Mouse (Mus musculus) ES-Bruce4 (cell line): ENCODE measurements around the gene Pon2. TPM values are rescaled to one million over a fixed set of nuclear protein-coding genes. Genes with fewer than 3 reads are reported as not detected.

ENCODE experiments used
- H3K27ac ChIP-seq: 2 replicates; pipeline ENCODE4 v1.5.1; 2012; ENCODE audit warnings: low read length, inconsistent platforms; ENCODE audit not compliant: insufficient read depth
- H3K27me3 ChIP-seq: 2 replicates; pipeline ENCODE4 v1.6.1; 2012; ENCODE audit warnings: mild to moderate bottlenecking, low read length, inconsistent platforms; ENCODE audit not compliant: control insufficient read depth, poor library complexity, insufficient read depth, severe bottlenecking
- H3K36me3 ChIP-seq: 2 replicates; pipeline ENCODE4 v1.6.1; 2012; ENCODE audit warnings: inconsistent platforms, mild to moderate bottlenecking, low read length, moderate library complexity; ENCODE audit not compliant: control insufficient read depth, poor library complexity, insufficient read depth, severe bottlenecking
- H3K4me1 ChIP-seq: one replicate; pipeline ENCODE4 v1.8.1; 2011; ENCODE audit warnings: low read length; ENCODE audit not compliant: control insufficient read depth, insufficient read depth
- H3K4me3 ChIP-seq: 2 replicates; pipeline ENCODE4 v1.5.1; 2011; ENCODE audit warnings: low read depth, mild to moderate bottlenecking, low read length
- H3K9ac ChIP-seq: 2 replicates; pipeline ENCODE4 v1.6.1; 2012; ENCODE audit warnings: low read depth, mild to moderate bottlenecking, inconsistent platforms; ENCODE audit not compliant: poor library complexity, severe bottlenecking
- H3K9me3 ChIP-seq: replicated peaks from 2 replicates; pipeline ENCODE4 v1.6.1; 2012; ENCODE audit warnings: mild to moderate bottlenecking, low read length, inconsistent platforms; ENCODE audit not compliant: control insufficient read depth, poor library complexity, insufficient read depth, severe bottlenecking
- CTCF ChIP-seq: IDR thresholded peaks from one replicate; pipeline ENCODE4 v1.8.1; 2011; ENCODE audit warnings: low read depth, low read length
- EP300 ChIP-seq: IDR thresholded peaks from 2 replicates; pipeline ENCODE4 v1.6.1; 2011; ENCODE audit warnings: low read depth, low read length; ENCODE audit not compliant: insufficient read depth
- POLR2A ChIP-seq: IDR thresholded peaks from one replicate; pipeline ENCODE4 v1.8.1; 2011; ENCODE audit warnings: low read length; ENCODE audit not compliant: insufficient read depth
- polyA plus RNA-seq: library from polyadenylated mRNA; stranded (reverse); fragments of >200 nt; gene quantifications from 2 replicates; pipeline ENCODE4 v1.2.4, GENCODE M21; 2011; ENCODE audit warnings: low read depth; ENCODE audit not compliant: missing spikeins, insufficient read depth, insufficient read length

The Pon2 gene
- polyA plus RNA-seq, 1 experiment, result 6.5 TPM

GRCm38 (mm10) chr6:5238799-5239198 is 59.5 kb downstream of the Pon2 start:
- H3K4me1 ChIP-seq, result no peaks in the 10 kb centered on the region
- H3K36me3 ChIP-seq, result no peaks in the 10 kb centered on the region
- H3K27ac ChIP-seq, result no peak overlapping the region
- no peak overlapping the region for H3K9ac ChIP-seq
- H3K27me3 ChIP-seq, result no peaks in the 10 kb centered on the region
- no peaks in the 10 kb centered on the region for H3K9me3 ChIP-seq
- no peak overlapping the region for H3K4me3 ChIP-seq
- TF ChIP-seq CTCF (no peak), POLR2A (no peak), EP300 (no peak)

- Histone ChIP-seq H3K9ac (no peak overlapping the region), H3K36me3 (no peaks in the 10 kb centered on the region), H3K27me3 (no peaks in the 10 kb centered on the region), H3K4me1 (no peaks in the 10 kb centered on the region), H3K4me3 (no peak overlapping the region), H3K27ac (no peak overlapping the region), H3K9me3 (no peaks in the 10 kb centered on the region)
- TF ChIP-seq EP300 (no peak), CTCF (no peak), POLR2A (no peak)
These were observed 60.7 kb downstream of the Pon2 start for GRCm38 (mm10) chr6:5237510-5237909.

DNA sequence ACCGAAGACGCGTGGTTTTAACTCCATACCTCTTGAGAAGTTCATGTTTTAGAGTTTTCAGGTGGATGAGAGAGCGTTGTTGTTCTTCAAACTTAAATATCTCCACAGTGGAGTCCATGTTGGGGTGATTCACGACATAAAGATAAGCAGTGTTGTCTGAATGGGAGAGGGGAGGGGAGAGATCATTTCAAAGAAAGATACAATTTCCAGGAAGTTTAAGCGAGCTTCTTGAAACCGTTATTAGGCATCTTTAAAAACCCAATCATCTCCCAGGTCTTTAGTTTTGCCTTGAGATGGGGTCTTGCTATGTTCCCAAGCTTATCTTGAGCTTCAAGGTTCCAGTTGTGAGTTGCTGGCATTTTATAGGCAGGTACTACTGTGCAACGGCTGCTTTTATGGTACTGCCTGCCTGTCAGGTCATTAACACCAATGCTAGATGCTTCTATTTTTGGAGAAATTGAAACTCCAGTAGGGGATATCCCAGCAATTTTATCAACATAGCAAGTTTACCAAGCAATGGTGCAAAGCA is 61.3 kb downstream of the Pon2 start:
- no peaks in the 10 kb centered on the region for H3K27me3 ChIP-seq
- no peaks in the 10 kb centered on the region for H3K36me3 ChIP-seq
- H3K9me3 ChIP-seq, result no peaks in the 10 kb centered on the region
- H3K4me1 ChIP-seq, result no peaks in the 10 kb centered on the region
- no peak overlapping the region for H3K27ac ChIP-seq
- no peak for TF ChIP-seq EP300
- no peak for TF ChIP-seq CTCF
- TF ChIP-seq POLR2A, result no peak
- H3K4me3 ChIP-seq, result no peak overlapping the region
- H3K9ac ChIP-seq, result no peak overlapping the region

DNA sequence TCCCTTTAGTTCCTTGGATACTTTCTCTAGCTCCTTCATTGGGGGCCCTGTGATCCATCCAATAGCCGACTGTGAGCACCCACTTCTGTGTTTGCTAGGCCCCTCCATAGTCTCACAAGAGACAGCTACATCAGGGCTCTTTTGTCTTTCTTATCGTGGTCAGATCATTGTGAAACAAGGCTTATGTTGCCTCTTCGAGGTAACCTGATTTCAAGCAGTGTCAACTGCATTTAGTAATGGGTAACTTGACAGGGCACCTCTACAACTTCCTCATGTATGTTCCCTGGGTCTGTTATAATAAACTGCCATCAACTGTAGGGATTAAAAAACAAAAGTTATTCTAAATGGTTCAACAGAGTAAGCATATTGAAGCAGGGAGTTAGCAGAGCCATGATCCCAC is 63.7 kb downstream of the Pon2 start:
- H3K27ac ChIP-seq, result no peak overlapping the region

GRCm38 (mm10) chr6:5233812-5234211 is 64.4 kb downstream of the Pon2 start:
- no peaks in the 10 kb centered on the region for H3K9me3 ChIP-seq
- H3K36me3 ChIP-seq, result no peaks in the 10 kb centered on the region
- H3K27me3 ChIP-seq, result no peaks in the 10 kb centered on the region
- no peaks in the 10 kb centered on the region for H3K4me1 ChIP-seq
- H3K27ac ChIP-seq, result no peak overlapping the region
- TF ChIP-seq EP300, result no peak
- no peak for TF ChIP-seq CTCF
- no peak for TF ChIP-seq POLR2A
- no peak overlapping the region for H3K9ac ChIP-seq
- no peak overlapping the region for H3K4me3 ChIP-seq

More for the DNA sequence above, 63.7 kb downstream of the Pon2 start:
- no peak overlapping the region for H3K4me3 ChIP-seq
- TF ChIP-seq EP300, result no peak
- TF ChIP-seq CTCF, result no peak
- TF ChIP-seq POLR2A, result no peak
- H3K9ac ChIP-seq, result no peak overlapping the region
- H3K4me1 ChIP-seq, result no peaks in the 10 kb centered on the region
- no peaks in the 10 kb centered on the region for H3K36me3 ChIP-seq
- no peaks in the 10 kb centered on the region for H3K9me3 ChIP-seq
- no peaks in the 10 kb centered on the region for H3K27me3 ChIP-seq

- Histone ChIP-seq H3K4me3 (no peak overlapping the region), H3K27me3 (no peaks in the 10 kb centered on the region), H3K4me1 (no peaks in the 10 kb centered on the region), H3K9me3 (no peaks in the 10 kb centered on the region), H3K27ac (no peak overlapping the region), H3K9ac (no peak overlapping the region), H3K36me3 (no peaks in the 10 kb centered on the region)
- TF ChIP-seq CTCF (no peak), POLR2A (no peak), EP300 (no peak)
These were observed 66.2 kb downstream of the Pon2 start for GRCm38 (mm10) chr6:5232022-5232421.
